Mouse (Mus musculus) midbrain, embryonic 13.5 days (tissue): ENCODE data around the gene Tmem150a. TPM values are rescaled to one million over a fixed set of nuclear protein-coding genes. Genes with fewer than 3 reads are reported as not detected.

ENCODE experiments used
- ATAC-seq: fragments of 200-750 bp; cut with Nextera tagmentation; 2 replicates; pipeline ENCODE4 v1.8.0; 2017; ENCODE audit warnings: mild to moderate bottlenecking, moderate TSS enrichment, moderate library complexity
- H3K27ac ChIP-seq: fragments of 300-500 bp; sonication (generic); 2 replicates; pipeline ENCODE4 v1.5.1; 2015; ENCODE audit warnings: inconsistent platforms, mild to moderate bottlenecking, moderate library complexity
- H3K27me3 ChIP-seq: fragments of 300-500 bp; sonication (generic); 2 replicates; pipeline ENCODE4 v1.6.1; 2015; ENCODE audit warnings: mild to moderate bottlenecking, inconsistent platforms
- H3K36me3 ChIP-seq: fragments of 300-500 bp; sonication (generic); 2 replicates; pipeline ENCODE4 v1.6.1; 2015; ENCODE audit warnings: mild to moderate bottlenecking, inconsistent platforms
- H3K4me1 ChIP-seq: fragments of 300-500 bp; sonication (generic); replicated peaks from 2 replicates; pipeline ENCODE4 v1.6.1; 2015; ENCODE audit warnings: inconsistent platforms
- H3K4me2 ChIP-seq: fragments of 300-500 bp; sonication (generic); replicated peaks from 2 replicates; pipeline ENCODE4 v1.6.1; 2015; ENCODE audit warnings: moderate library complexity, mild to moderate bottlenecking, inconsistent platforms
- H3K4me3 ChIP-seq: fragments of 300-500 bp; sonication (generic); replicated peaks from 2 replicates; pipeline ENCODE4 v1.5.1; 2015; ENCODE audit warnings: mild to moderate bottlenecking, inconsistent platforms
- H3K9ac ChIP-seq: fragments of 300-500 bp; sonication (generic); replicated peaks from 2 replicates; pipeline ENCODE4 v1.6.1; 2015; ENCODE audit warnings: mild to moderate bottlenecking, inconsistent platforms
- H3K9me3 ChIP-seq: fragments of 300-500 bp; sonication (generic); 2 replicates; pipeline ENCODE4 v1.6.1; 2016; ENCODE audit warnings: mild to moderate bottlenecking, inconsistent platforms
- WGBS: fragments of 180-500 bp; shearing (Covaris S2); methylation state at CpG from one replicate; pipeline ENCODE4 v1.1.7; 2015; 5-methylcytosine and 5-hydroxymethylcytosine counted together
- polyA plus RNA-seq: library from polyadenylated mRNA; unstranded; fragments of >200 nt; fragmentation: Nextera tagmentation; extraction: Ambion mirVana; gene quantifications from 2 replicates; pipeline ENCODE4 v1.2.1, GENCODE M21; 2015

Tmem150a gene
- polyA plus RNA-seq, 1 experiment from 2014 or later = 11.5 TPM

DNA sequence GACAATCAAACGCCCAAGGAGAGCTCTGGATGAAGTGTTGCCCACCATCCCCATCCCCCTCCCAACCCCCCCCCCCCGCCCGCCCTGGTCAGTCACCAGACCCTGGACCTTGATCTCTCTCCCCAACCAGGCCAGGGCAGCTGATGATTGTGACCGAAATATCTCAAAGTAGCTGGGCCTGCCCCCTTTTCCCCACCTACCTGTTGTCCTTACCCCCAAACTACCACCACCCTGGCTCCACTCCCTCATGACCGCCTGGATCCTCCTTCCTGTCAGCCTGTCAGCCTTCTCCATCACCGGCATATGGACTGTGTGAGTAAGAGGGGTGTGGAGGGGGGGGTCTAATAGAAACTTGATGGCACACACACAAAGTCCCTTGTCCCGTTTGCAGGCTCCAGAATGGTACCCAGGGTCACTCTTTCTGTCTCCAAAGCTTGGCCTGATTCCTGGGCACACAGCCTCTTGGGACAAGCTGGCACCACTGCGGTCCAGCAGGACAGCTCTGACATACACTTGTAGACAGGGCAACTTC, 820 bp downstream of the Tmem150a start:
- H3K27me3 ChIP-seq = no peaks in the 10 kb centered on the region
- peak overlapping the region; percentile 59 for H3K4me3 ChIP-seq
- H3K9ac ChIP-seq = peak overlapping the region; percentile 79
- peak overlapping the region; percentile 85 for H3K4me2 ChIP-seq
- peaks cover 36% of the 10 kb centered on the region for H3K36me3 ChIP-seq
- ATAC-seq = peak; percentile 6; the same call in 1 of the 2 replicates
- peak overlapping the region; percentile 67 for H3K27ac ChIP-seq
- no peaks in the 10 kb centered on the region for H3K9me3 ChIP-seq
- H3K4me1 ChIP-seq = peaks cover 32% of the 10 kb centered on the region
- WGBS = 31% methylated on average over 8 of the region's 8 CpGs

DNA sequence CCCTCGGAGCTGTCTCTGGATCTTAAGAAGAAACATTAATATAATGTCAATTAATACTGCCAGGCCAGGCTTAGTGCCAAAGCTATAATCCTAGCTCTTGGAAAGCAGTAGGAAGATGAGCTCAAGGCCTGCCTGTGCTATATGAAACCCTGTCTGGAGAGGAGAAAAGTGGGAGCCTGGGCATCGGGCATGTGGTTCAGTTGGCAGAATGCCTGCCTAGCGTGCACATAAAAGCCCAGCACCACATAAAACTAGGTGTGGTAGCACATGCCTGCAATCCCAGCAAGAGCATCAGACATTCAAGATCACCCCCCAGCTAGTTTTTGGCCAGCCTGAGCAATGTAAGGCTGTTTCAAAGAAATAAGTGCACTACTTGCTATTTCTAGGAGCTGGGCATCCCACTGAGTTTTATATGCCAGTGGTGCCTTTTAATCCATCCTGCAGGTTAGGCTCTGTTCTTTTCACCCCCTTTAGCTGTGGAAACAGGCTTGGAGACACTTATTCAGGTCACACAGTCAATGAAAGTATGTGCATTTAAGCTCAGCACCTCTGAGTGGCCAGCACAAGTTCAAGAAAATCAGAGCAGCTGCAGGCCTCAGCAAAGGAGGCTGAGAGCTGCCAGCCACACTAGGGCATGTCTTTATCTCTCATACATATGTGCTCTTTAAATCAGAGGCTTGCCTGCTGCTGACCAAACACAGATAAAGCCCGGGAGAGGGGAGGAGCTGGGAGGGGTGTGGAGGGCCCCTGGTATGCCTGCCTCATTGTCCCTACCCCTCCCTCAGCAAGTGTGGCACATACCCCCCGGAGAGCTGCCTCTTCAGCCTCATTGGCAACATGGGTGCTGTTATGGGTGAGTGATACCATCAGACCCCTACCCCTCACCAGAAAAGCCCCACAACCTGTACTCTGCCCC, 2.2 kb downstream of the Tmem150a start:
- peaks cover 40% of the 10 kb centered on the region for H3K4me1 ChIP-seq
- WGBS = 80% methylated on average over 5 of the region's 5 CpGs
- peaks cover 36% of the 10 kb centered on the region for H3K36me3 ChIP-seq
- no peak overlapping the region for H3K9ac ChIP-seq
- H3K27me3 ChIP-seq = no peaks in the 10 kb centered on the region
- no peaks in the 10 kb centered on the region for H3K9me3 ChIP-seq
- H3K4me3 ChIP-seq = no peak overlapping the region
- no peak overlapping the region for H3K4me2 ChIP-seq
- H3K27ac ChIP-seq = no peak overlapping the region
- ATAC-seq = no peak

DNA sequence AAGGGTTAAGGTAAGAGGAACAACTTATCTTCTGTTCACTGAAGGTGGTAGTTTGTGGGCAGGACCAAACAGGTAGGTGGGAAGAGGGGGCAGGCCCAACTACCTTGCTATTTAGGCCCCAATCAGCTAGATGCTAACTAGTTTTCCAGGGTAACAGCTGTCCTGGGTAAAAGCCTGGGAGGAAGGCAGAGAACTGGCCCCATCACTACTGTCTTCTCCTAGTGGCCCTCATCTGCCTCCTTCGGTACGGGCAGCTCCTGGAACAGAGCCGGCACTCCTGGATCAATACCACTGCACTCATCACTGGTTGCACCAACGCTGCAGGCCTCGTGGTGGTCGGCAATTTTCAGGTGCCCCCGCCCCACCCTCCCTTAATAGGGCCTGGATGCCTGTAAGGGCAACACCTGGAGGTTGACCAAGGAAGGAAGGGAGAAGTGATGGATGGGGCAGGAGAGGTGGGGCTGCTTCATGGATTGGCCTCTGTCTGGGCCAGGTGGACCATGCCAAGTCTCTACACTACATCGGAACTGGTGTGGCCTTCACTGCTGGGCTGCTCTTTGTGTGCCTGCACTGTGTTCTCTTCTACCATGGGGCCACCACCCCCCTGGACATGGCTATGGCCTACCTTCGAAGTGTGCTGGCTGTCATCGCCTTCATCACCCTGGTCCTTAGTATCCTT, 3.0 kb downstream of the Tmem150a start:
- H3K9ac ChIP-seq = no peak overlapping the region
- no peak for ATAC-seq
- no peaks in the 10 kb centered on the region for H3K27me3 ChIP-seq
- H3K4me3 ChIP-seq = no peak overlapping the region
- WGBS = 91% methylated on average over 10 of the region's 10 CpGs
- H3K36me3 ChIP-seq = peaks cover 34% of the 10 kb centered on the region
- H3K9me3 ChIP-seq = no peaks in the 10 kb centered on the region
- H3K4me1 ChIP-seq = peaks cover 44% of the 10 kb centered on the region
- no peak overlapping the region for H3K4me2 ChIP-seq
- no peak overlapping the region for H3K27ac ChIP-seq

DNA sequence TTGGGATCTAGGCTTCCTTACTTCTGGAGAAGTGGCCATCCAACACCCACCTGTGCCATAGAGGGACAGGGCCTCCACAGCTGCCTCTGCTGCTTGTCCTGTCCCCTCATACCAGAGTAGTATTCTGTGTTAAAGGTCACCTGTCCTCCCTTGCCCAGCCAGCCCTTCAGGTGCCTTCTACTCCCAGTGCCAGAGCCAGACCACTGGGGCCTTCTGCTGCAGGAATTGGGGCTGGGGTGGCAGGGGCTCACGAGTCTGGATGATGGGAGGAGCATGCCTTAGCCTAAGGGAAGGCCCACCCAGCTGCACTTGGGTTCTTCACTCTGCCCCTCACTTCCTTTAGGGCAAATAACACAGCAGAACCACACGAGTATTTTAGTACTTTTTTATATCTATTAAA, 4.1 kb downstream of the Tmem150a start:
- ATAC-seq = no peak
- Histone ChIP-seq H3K9me3 (no peaks in the 10 kb centered on the region), H3K36me3 (peaks cover 34% of the 10 kb centered on the region), H3K4me1 (peaks cover 43% of the 10 kb centered on the region), H3K9ac (no peak overlapping the region), H3K4me3 (no peak overlapping the region), H3K27ac (no peak overlapping the region), H3K4me2 (no peak overlapping the region), H3K27me3 (no peaks in the 10 kb centered on the region)
- 75% methylated on average over 2 of the region's 2 CpGs for WGBS

DNA sequence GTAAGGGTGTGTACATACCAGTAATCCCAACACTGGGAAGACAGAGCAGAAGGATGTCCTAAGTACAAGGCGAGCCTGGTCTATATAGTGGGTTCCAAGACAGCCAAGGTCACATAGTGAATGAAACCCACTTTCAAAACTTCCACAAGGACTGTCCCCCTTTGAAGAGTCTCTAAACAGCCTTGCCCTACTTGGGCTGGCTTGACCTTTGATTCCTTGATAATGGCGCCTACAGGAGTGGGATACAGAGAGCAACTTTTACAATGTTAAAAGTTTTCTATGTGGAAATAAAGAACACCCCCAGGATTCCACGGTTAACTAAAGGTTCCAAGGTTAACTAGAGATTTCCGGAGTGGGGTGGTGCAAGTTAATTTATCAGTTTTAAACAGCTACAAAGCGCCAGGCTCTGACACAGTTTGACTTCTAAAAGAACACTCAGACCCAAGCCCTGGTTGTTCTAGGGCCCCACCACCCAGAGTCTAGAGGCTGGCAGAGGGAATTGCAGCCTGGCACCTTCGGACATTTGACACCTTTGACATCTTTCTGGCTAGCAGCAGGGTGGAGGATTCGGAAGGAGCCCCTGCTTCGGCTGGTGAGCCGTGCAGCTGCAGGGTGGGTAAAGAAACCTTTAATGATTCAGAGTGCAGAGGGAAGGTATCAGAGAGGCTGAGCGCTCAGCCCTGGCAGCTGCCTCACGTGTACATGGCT, 4.8 kb downstream of the Tmem150a start:
- Histone ChIP-seq H3K4me1 (peaks cover 36% of the 10 kb centered on the region), H3K36me3 (peaks cover 34% of the 10 kb centered on the region), H3K27me3 (no peaks in the 10 kb centered on the region), H3K27ac (no peak overlapping the region), H3K9me3 (no peaks in the 10 kb centered on the region), H3K4me3 (no peak overlapping the region), H3K4me2 (0 out of 2 replicates have a peak overlapping the region, but pooled peaks have one; percentile 5), H3K9ac (peak overlapping the region; percentile 3; the same call in 1 of the 2 replicates)
- ATAC-seq = no peak
- 85% methylated on average over 11 of the region's 11 CpGs for WGBS

DNA sequence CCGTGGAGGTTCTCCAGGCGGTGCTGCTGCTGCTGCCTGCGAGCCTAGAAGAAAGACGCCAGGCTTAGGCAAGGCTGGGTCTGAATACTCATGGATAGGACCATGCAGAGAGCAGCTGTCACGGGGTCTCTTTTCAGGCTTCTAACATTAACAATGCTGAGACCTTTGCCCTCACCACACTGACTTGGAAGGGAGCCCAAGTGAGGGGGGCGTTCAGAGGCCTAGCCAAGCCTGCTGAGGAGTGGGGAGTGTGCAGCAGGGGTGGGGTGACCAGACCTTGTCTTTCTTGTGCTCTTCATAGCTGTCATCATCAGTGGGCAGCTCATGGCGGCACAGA, 5.3 kb downstream of the Tmem150a start:
- H3K36me3 ChIP-seq = peaks cover 34% of the 10 kb centered on the region
- H3K4me3 ChIP-seq = no peak overlapping the region; the same call in 1 of the 2 replicates
- H3K9me3 ChIP-seq = no peaks in the 10 kb centered on the region
- peak overlapping the region; percentile 3; the same call in 1 of the 2 replicates for H3K9ac ChIP-seq
- 65% methylated on average over 7 of the region's 7 CpGs for WGBS
- 0 out of 2 replicates have a peak overlapping the region, but pooled peaks have one; percentile 5 for H3K4me2 ChIP-seq
- no peak for ATAC-seq
- H3K27me3 ChIP-seq = no peaks in the 10 kb centered on the region
- no peak overlapping the region for H3K27ac ChIP-seq
- H3K4me1 ChIP-seq = peaks cover 33% of the 10 kb centered on the region

DNA sequence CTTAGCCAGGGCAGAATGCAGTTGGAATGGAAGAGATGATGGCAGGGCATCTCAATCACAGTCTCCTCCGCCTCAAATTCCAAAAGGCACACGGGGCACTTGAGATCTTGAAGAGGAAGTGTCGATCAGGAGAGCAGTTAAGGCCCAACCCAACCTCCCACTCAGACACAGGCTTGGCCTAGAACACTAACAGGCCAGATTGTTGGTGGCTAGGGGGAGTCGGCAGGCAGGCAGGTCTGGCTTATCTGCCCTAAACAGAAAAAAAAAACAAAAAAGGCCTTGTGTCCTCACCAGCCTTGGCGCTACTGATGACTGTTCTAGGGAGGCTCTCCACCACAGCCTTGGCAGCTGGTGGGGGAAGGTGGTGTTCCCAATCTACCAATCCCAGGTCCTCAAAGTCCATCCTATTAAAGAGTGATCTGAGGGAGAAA, 5.9 kb downstream of the Tmem150a start:
- Histone ChIP-seq H3K27ac (no peak overlapping the region), H3K4me3 (peak overlapping the region; percentile 68), H3K36me3 (peaks cover 34% of the 10 kb centered on the region), H3K9me3 (no peaks in the 10 kb centered on the region), H3K9ac (peak overlapping the region; percentile 82; the same call in 1 of the 2 replicates), H3K27me3 (no peaks in the 10 kb centered on the region), H3K4me2 (peak overlapping the region; percentile 90), H3K4me1 (peaks cover 28% of the 10 kb centered on the region)
- ATAC-seq = no peak
- WGBS = 80% methylated on average over 5 of the region's 5 CpGs

DNA sequence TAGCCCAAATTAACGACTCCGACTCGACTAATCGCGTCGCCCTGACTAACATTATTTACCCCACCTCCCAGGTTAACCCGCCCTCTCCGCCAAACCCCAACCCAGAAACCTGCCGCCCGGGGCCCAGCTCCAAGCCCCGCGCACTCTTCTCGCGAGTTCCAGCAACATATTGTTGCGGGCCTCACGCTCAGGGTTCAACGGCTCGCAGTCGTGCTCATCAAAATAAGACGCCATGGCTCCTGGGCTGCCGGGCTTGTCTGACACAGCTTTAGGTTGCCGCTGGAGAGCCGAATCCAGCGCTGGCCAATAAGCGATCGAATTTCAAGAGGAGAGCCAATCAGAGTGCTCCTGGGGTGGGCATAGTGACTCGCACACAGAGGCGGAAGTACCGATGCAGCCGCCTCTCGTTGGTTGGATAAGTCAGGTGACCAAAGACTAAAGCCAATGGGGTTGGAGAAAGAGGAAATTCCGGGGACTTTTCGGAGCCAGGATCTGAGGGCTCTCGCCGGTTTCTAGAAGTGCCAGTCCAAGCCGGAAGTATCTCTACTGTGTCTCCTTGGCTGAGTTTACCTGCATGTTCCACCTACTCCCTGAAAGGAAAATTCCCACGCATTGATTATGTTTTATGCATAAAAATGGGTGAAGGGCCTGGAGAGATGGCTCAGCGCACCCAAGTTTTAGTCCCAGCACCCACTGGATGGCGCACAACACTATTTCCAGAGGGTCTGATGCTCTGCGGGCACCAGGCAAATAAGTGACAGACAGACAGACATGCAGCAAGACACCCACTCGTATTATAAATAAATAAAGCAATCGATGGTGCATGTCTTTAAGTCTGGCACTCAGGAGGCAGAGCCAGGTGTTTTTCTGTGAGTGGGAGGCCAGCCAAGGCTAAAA, 7.1 kb downstream of the Tmem150a start:
- under 1% methylated on average over 42 of the region's 42 CpGs for WGBS
- H3K9me3 ChIP-seq = no peaks in the 10 kb centered on the region
- H3K27ac ChIP-seq = peak overlapping the region; percentile 75
- peaks cover 34% of the 10 kb centered on the region for H3K36me3 ChIP-seq
- H3K27me3 ChIP-seq = no peaks in the 10 kb centered on the region
- H3K4me2 ChIP-seq = peak overlapping the region; percentile 90
- peaks cover 22% of the 10 kb centered on the region for H3K4me1 ChIP-seq
- H3K9ac ChIP-seq = peak overlapping the region; percentile 82
- ATAC-seq = peak; percentile 99
- peak overlapping the region; percentile 68 for H3K4me3 ChIP-seq

DNA sequence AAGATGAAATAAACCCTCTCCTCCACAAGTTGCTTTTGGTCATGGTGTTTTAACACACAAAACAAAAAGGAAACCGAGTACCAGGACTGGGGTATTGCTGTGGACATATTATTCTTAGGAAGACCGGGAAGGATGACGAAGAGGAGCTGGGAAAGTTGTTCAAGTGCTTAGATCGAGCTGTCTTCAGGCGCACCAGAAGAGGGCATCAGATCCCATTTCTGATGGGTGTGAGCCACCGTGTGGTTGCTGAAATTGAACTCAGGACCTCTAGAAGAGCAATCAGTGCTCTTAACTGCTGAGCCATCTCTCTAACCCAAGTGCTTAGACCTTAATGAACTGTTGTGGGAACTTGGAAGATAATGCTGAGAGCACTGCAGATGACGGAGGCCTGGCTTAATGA, 8.8 kb downstream of the Tmem150a start:
- Histone ChIP-seq H3K4me2 (no peak overlapping the region), H3K4me3 (no peak overlapping the region), H3K27ac (no peak overlapping the region), H3K27me3 (no peaks in the 10 kb centered on the region), H3K9ac (no peak overlapping the region), H3K36me3 (peaks cover 18% of the 10 kb centered on the region), H3K4me1 (peaks cover 22% of the 10 kb centered on the region), H3K9me3 (no peaks in the 10 kb centered on the region)
- no peak for ATAC-seq
- 49% methylated on average over 7 of the region's 7 CpGs for WGBS

DNA sequence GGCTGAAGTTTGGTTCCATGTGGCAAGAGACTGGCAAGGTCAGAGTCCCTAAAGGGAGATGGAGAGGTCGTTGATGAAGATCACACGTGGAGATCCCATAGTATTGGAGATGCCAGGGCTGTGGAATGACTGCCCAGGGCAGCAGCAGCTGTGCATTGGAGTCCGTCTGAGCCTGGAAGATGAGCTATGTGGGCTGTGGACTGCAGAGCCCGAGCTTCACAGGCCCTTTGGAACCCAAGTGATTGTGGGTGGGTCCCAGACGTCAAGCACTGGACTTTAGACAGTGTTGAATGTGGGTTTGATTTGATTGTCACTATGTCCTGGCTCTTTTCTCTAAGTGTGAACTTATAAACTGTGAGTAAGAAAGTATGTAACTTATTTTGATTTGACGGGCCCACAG, 9.7 kb downstream of the Tmem150a start:
- WGBS = 70% methylated on average over 6 of the region's 6 CpGs
- no peaks in the 10 kb centered on the region for H3K9me3 ChIP-seq
- no peak overlapping the region for H3K27ac ChIP-seq
- no peak overlapping the region for H3K4me2 ChIP-seq
- peaks cover 8% of the 10 kb centered on the region for H3K36me3 ChIP-seq
- H3K4me3 ChIP-seq = no peak overlapping the region
- peaks cover 22% of the 10 kb centered on the region for H3K4me1 ChIP-seq
- ATAC-seq = no peak
- H3K9ac ChIP-seq = no peak overlapping the region
- H3K27me3 ChIP-seq = no peaks in the 10 kb centered on the region

DNA sequence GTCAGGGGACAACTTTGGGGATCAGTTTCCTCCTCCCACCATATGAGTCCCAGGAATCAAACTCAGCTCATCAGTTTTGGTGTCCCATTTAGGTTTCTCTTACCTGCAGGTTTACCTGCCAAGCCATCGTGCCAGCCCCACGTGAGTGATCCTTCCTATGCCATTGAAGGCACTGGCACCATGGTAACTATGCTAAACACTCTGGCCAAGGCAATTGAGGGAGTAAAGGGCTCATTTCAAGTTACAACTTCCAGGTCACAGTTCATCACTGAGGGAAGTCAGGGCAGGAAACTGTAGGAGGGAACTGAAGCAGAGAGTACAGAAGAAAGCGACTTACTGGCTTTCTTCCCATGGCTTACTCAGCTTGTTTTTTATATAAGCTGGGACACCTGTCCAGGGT, 11.1 kb downstream of the Tmem150a start:
- H3K9ac ChIP-seq = no peak overlapping the region
- H3K4me1 ChIP-seq = peaks cover 10% of the 10 kb centered on the region
- no peak overlapping the region for H3K4me2 ChIP-seq
- no peaks in the 10 kb centered on the region; the same call in 1 of the 2 replicates for H3K27me3 ChIP-seq
- ATAC-seq = no peak
- no peaks in the 10 kb centered on the region for H3K36me3 ChIP-seq
- no peak overlapping the region for H3K27ac ChIP-seq
- WGBS = 79% methylated on average over 3 of the region's 3 CpGs
- no peak overlapping the region for H3K4me3 ChIP-seq
- no peaks in the 10 kb centered on the region for H3K9me3 ChIP-seq
